Mouse (Mus musculus) midbrain, embryonic 16.5 days (tissue): ENCODE results near the gene Syngr4. TPM values are rescaled to one million over a fixed set of nuclear protein-coding genes. Genes with fewer than 3 reads are reported as not detected.

Source experiments
- polyA plus RNA-seq: library from polyadenylated mRNA; unstranded; fragments of >200 nt; fragmentation: Nextera tagmentation; extraction: Ambion mirVana; gene quantifications from 2 replicates; pipeline ENCODE4 v1.2.1, GENCODE M21; 2015

The Syngr4 gene
- polyA plus RNA-seq, 1 experiment from 2014 or later: not detected

Other genes starting within 250 kb of the Syngr4 start
- 0.16 TPM in 2 replicates for gene Fut2, start 230.3 kb downstream of the Syngr4 start, polyA plus RNA-seq
- 0.23 and 0.71 TPM in 2 replicates for gene Ntn5, start 212.7 kb downstream of the Syngr4 start, polyA plus RNA-seq
- gene Sec1, start 202.3 kb downstream of the Syngr4 start, polyA plus RNA-seq: 0.24 and 0.28 TPM in 2 replicates
- 71.6 and 89.9 TPM in 2 replicates for gene Car11, start 196.9 kb downstream of the Syngr4 start, polyA plus RNA-seq
- 2.3 and 3.4 TPM in 2 replicates for gene Dbp, start 191.6 kb downstream of the Syngr4 start, polyA plus RNA-seq
- gene Rpl18, start 181.3 kb downstream of the Syngr4 start, polyA plus RNA-seq: 475 and 495 TPM in 2 replicates
- gene Sphk2, start 178.7 kb downstream of the Syngr4 start, polyA plus RNA-seq: 21.9 and 23.0 TPM in 2 replicates
- 0.48 and 0.62 TPM in 2 replicates for gene Fam83e, start 175.5 kb downstream of the Syngr4 start, polyA plus RNA-seq
- gene Spaca4, start 170.9 kb downstream of the Syngr4 start, polyA plus RNA-seq: not detected in 2 replicates
- 19.6 and 26.7 TPM in 2 replicates for gene Lmtk3, start 113.0 kb downstream of the Syngr4 start, polyA plus RNA-seq
- 6.1 and 6.4 TPM in 2 replicates for gene Sult2b1, start 112.0 kb downstream of the Syngr4 start, polyA plus RNA-seq
- gene Cyth2, start 82.1 kb downstream of the Syngr4 start, polyA plus RNA-seq: 275 and 307 TPM in 2 replicates
- 1.2 and 1.3 TPM in 2 replicates for gene Kcnj14, start 71.9 kb downstream of the Syngr4 start, polyA plus RNA-seq
- 38.4 and 45.8 TPM in 2 replicates for gene Grwd1, start 65.8 kb downstream of the Syngr4 start, polyA plus RNA-seq
- 52.2 and 55.0 TPM in 2 replicates for gene Kdelr1, start 23.9 kb downstream of the Syngr4 start, polyA plus RNA-seq
- 3.4 and 4.8 TPM in 2 replicates for gene Grin2d, start 18.3 kb downstream of the Syngr4 start, polyA plus RNA-seq
- 6.3 and 6.9 TPM in 2 replicates for gene Tmem143, start 227 bp upstream of the Syngr4 start, polyA plus RNA-seq
- gene Emp3, start 24.7 kb upstream of the Syngr4 start, polyA plus RNA-seq: 18.3 and 19.9 TPM in 2 replicates
- 6.4 and 7.9 TPM in 2 replicates for gene Ccdc114, start 27.4 kb upstream of the Syngr4 start, polyA plus RNA-seq
- gene Abcc6, start 133.6 kb upstream of the Syngr4 start, polyA plus RNA-seq: 0.27 and 0.45 TPM in 2 replicates
- gene Nomo1, start 137.0 kb upstream of the Syngr4 start, polyA plus RNA-seq: 45.0 and 47.0 TPM in 2 replicates
- 2.4 and 2.8 TPM in 2 replicates for gene Kcnj11, start 204.1 kb upstream of the Syngr4 start, polyA plus RNA-seq